Mouse (Mus musculus) hindbrain, embryonic 11.5 days (tissue): ENCODE measurements around the gene Add2. TPM values are rescaled to one million over a fixed set of nuclear protein-coding genes. Genes with fewer than 3 reads are reported as not detected.

ENCODE experiments used
- ATAC-seq: fragments of 200-750 bp; cut with Nextera tagmentation; 2 replicates; pipeline ENCODE4 v1.8.0; 2017; ENCODE audit warnings: mild to moderate bottlenecking, moderate TSS enrichment, moderate library complexity; ENCODE audit not compliant: low FRiP score
- DNase-seq: peaks from one replicate; pipeline ENCODE4 v3.0.0-alpha.2; 2015; ENCODE audit warnings: low spot score
- H3K27ac ChIP-seq: fragments of 300-500 bp; sonication (generic); 2 replicates; pipeline ENCODE4 v1.5.1; 2014; ENCODE audit warnings: mild to moderate bottlenecking, low read depth, low read length
- H3K27me3 ChIP-seq: fragments of 300-500 bp; sonication (generic); 2 replicates; pipeline ENCODE4 v1.6.1; 2014; ENCODE audit warnings: mild to moderate bottlenecking, low read length, moderate library complexity, mixed read lengths; ENCODE audit not compliant: control insufficient read depth, insufficient read depth
- H3K36me3 ChIP-seq: fragments of 300-500 bp; sonication (generic); 2 replicates; pipeline ENCODE4 v1.6.1; 2014; ENCODE audit warnings: mild to moderate bottlenecking, low read length, moderate library complexity, mixed read lengths; ENCODE audit not compliant: control insufficient read depth, insufficient read depth
- H3K4me1 ChIP-seq: fragments of 300-500 bp; sonication (generic); replicated peaks from 2 replicates; pipeline ENCODE4 v1.6.1; 2014; ENCODE audit warnings: low read length, mixed read lengths; ENCODE audit not compliant: control insufficient read depth, insufficient read depth
- H3K4me2 ChIP-seq: fragments of 300-500 bp; sonication (generic); replicated peaks from 2 replicates; pipeline ENCODE4 v1.6.1; 2014; ENCODE audit warnings: mild to moderate bottlenecking, low read depth, low read length
- H3K4me3 ChIP-seq: fragments of 300-500 bp; sonication (generic); 2 replicates; pipeline ENCODE4 v1.5.1; 2014; ENCODE audit warnings: low read depth, low read length
- H3K9ac ChIP-seq: fragments of 300-500 bp; sonication (generic); 2 replicates; pipeline ENCODE4 v1.6.1; 2014; ENCODE audit warnings: low read depth, low read length
- H3K9me3 ChIP-seq: fragments of 300-500 bp; sonication (generic); 2 replicates; pipeline ENCODE4 v1.6.1; 2016; ENCODE audit warnings: low read length; ENCODE audit not compliant: control insufficient read depth
- WGBS: fragments of 180-500 bp; shearing (Covaris S2); extraction: QIAGEN DNeasy Blood & Tissue Kit; methylation state at CpG from one replicate; pipeline ENCODE4 v1.1.7; 2014; 5-methylcytosine and 5-hydroxymethylcytosine counted together
- polyA plus RNA-seq: library from polyadenylated mRNA; unstranded; fragments of >200 nt; fragmentation: Nextera tagmentation; extraction: Ambion mirVana; gene quantifications from 2 replicates; pipeline ENCODE4 v1.2.1, GENCODE M21; 2014

The Add2 gene
- polyA plus RNA-seq, 1 experiment from 2014 or later: 68.4 TPM

DNA sequence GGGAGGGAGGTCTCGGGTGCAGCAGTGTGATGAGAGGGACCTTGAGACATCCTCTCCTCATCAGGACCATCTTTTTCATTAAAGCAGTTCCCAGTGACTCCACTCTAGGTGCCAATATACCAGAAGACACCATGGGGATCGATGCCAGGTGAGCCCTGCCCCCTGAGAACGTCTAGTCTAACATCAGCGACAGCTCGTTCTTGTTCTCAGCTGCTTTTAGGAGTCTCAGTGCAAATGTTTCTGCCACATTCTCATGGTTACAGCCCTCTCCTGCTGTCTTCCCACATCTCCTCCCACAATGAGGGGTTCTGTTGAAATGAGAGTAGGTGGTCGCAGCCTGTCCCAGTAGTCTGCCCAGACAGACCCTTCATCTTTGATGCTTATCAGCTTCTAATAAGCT, 38.2 kb downstream of the Add2 start:
- Histone ChIP-seq H3K9me3 (no peaks in the 10 kb centered on the region), H3K27me3 (no peaks in the 10 kb centered on the region), H3K4me3 (no peak overlapping the region), H3K4me1 (peaks cover 17% of the 10 kb centered on the region), H3K9ac (no peak overlapping the region), H3K27ac (no peak overlapping the region), H3K36me3 (no peaks in the 10 kb centered on the region), H3K4me2 (no peak overlapping the region)
- 85% methylated on average over 6 of the region's 6 CpGs for WGBS
- DNase-seq (no peak), ATAC-seq (no peak)

DNA sequence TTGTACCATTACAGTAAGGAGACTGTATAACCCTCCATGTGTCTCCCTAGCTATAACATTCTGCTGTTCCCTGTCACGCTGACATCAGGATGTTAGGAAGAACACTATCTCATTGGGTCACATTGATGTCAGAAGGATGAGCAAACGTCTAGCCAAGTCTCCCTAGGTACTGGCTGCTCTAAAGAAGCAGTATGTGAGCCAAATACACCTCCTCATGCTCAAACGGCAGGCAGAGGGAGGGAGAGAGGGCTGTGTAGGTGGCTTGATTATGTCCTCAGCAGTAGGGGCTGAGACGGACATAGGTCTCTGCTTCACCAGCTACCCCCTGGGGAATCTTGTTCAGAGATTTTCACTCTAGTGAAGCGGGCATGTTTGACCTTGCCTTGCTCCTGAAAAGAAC, 38.7 kb downstream of the Add2 start:
- H3K4me1 ChIP-seq: peaks cover 15% of the 10 kb centered on the region

DNA sequence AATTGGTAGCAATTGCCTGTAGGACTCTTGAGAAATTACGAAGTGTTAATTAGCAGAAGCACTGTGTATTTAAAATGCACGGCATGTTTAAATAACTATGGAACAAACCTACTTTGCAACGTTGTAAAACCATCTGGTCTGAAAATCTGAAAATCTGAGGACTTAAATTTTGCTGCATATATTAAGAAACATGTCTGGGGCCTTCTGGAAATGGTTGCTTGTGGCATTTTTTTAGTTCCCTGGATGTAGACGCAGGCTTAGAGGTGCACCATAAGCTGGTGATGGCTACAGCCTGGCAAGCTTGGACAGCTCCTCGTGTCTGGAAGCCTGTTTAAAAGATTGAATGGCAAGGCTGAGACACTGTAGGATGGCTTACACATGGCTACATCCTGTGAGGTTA, 40.5 kb downstream of the Add2 start:
- 76% methylated on average over 5 of the region's 5 CpGs for WGBS
- Histone ChIP-seq H3K36me3 (no peaks in the 10 kb centered on the region), H3K9ac (no peak overlapping the region), H3K4me1 (peaks cover 10% of the 10 kb centered on the region), H3K27me3 (no peaks in the 10 kb centered on the region), H3K4me2 (no peak overlapping the region), H3K4me3 (no peak overlapping the region), H3K27ac (no peak overlapping the region), H3K9me3 (no peaks in the 10 kb centered on the region)
- DNase-seq (no peak), ATAC-seq (no peak)

More for the DNA sequence above, 38.7 kb downstream of the Add2 start:
- Histone ChIP-seq H3K9ac (no peak overlapping the region), H3K4me2 (no peak overlapping the region), H3K27me3 (no peaks in the 10 kb centered on the region), H3K36me3 (no peaks in the 10 kb centered on the region), H3K9me3 (no peaks in the 10 kb centered on the region), H3K27ac (no peak overlapping the region), H3K4me3 (no peak overlapping the region)
- WGBS: 57% methylated on average over 5 of the region's 5 CpGs
- DNase-seq: no peak
- ATAC-seq: no peak

DNA sequence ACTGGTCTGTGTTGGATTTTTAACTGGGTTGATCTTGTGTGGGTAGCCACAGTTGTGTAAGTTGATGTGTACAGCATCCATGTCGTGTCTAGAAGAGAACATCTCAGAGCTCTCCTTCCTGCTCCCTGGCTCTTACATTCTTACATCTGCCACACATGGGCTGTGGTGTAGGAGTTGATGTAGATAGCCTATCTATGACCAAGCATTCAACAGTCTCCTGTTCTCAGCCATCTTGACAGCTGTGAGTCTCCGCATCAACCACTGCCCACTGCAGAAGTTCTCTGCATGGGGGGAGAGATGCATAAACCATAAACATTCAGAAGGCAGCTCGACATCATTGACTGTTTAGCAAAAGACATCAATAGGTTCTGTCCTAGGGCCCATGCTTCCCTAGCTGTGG, 41.4 kb downstream of the Add2 start:
- DNase-seq (no peak), ATAC-seq (no peak)
- H3K27ac ChIP-seq: no peak overlapping the region
- H3K4me3 ChIP-seq: no peak overlapping the region
- H3K9ac ChIP-seq: no peak overlapping the region
- H3K4me1 ChIP-seq: peaks cover 4% of the 10 kb centered on the region; the same call in 1 of the 2 replicates
- no peaks in the 10 kb centered on the region for H3K27me3 ChIP-seq
- no peaks in the 10 kb centered on the region for H3K36me3 ChIP-seq
- no peak overlapping the region for H3K4me2 ChIP-seq
- H3K9me3 ChIP-seq: no peaks in the 10 kb centered on the region
- 88% methylated on average over 3 of the region's 3 CpGs for whole genome bisulfite sequencing

DNA sequence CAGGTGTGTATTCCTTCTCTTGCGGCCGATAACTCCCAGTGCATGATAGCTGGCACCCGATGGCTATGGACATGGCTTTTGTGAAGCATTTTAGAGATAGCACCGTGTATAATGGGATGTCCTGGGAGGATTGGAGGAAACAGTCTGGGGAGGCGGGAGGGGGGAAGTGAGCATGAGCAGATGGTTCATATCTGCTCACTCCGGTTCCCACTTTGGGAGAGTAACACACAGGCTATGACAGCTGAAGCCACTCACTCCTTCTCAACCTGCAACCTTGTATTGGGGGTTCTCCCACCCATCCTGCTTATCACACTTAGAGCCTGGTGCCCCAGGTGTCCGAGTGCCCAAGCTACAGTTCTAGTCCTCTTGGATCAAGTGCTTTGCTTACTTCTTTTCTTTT, 41.8 kb downstream of the Add2 start:
- H3K27me3 ChIP-seq: no peaks in the 10 kb centered on the region
- 81% methylated on average over 7 of the region's 7 CpGs for WGBS
- no peak overlapping the region for H3K9ac ChIP-seq
- H3K4me3 ChIP-seq: no peak overlapping the region
- no peak overlapping the region for H3K4me2 ChIP-seq
- no peaks in the 10 kb centered on the region for H3K36me3 ChIP-seq
- DNase-seq (no peak), ATAC-seq (no peak)
- peaks cover under 1% of the 10 kb centered on the region; the same call in 1 of the 2 replicates for H3K4me1 ChIP-seq
- H3K27ac ChIP-seq: no peak overlapping the region
- no peaks in the 10 kb centered on the region for H3K9me3 ChIP-seq

DNA sequence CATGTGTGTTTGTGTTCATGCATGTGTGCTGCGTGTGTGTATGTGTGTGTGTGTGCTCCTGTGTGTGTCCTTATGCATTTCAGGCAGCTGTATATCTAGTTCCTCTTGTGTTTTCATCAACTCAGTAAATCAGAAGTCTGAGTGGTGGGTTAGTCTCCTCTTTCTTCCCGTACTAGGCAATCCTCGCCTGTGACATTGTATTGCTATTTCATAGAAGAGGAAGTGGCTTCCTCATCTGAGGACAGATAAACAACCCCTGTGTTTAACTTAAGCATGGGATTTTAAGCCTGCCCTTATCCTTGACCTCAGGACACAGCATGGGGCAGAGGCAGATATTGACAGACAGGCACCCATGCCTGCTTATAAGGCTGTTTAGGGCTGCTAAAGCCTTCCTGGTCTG, 45.4 kb downstream of the Add2 start:
- no peak overlapping the region for H3K4me3 ChIP-seq
- ATAC-seq: no peak
- DNase-seq: no peak
- no peak overlapping the region for H3K4me2 ChIP-seq
- no peaks in the 10 kb centered on the region for H3K9me3 ChIP-seq
- H3K27me3 ChIP-seq: no peaks in the 10 kb centered on the region
- 93% methylated on average over 3 of the region's 3 CpGs for WGBS
- H3K36me3 ChIP-seq: no peaks in the 10 kb centered on the region
- no peak overlapping the region for H3K9ac ChIP-seq
- no peak overlapping the region for H3K27ac ChIP-seq
- no peaks in the 10 kb centered on the region for H3K4me1 ChIP-seq

DNA sequence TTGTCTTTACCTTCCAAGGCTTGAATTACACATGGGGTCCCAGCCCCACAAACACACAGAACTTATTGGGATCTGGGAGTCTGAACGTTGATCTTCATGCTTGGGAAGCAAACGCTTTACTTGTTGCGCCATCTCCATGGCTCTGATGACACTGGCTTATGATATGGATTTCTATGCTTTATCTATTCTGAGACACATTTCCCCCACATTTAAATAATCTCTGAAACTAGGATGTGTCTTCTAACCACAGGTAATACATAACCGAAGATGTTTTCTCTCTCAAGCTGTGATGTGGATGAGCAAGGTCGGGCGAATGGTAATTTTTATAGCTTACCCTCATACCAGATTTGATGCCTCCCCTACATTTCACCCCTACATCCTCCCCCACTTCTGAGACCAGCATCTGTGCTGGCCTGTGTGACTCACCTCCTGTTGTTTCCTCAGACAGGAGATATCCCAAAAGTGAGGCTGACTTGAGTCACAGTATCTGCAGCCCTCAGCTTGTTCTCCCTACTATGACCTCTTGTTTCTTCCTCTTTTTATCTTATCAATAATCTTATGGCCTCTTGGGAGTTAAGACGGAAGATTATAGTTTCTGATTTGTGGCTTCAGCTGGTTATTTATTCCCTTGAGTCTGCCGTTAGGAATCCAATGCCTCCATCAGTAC, 46.2 kb downstream of the Add2 start:
- Histone ChIP-seq H3K27me3 (no peaks in the 10 kb centered on the region), H3K27ac (no peak overlapping the region), H3K4me2 (no peak overlapping the region), H3K4me1 (no peaks in the 10 kb centered on the region), H3K9me3 (no peaks in the 10 kb centered on the region), H3K4me3 (no peak overlapping the region), H3K9ac (no peak overlapping the region), H3K36me3 (no peaks in the 10 kb centered on the region)
- WGBS: 85% methylated on average over 8 of the region's 8 CpGs
- ATAC-seq (no peak), DNase-seq (no peak)

DNA sequence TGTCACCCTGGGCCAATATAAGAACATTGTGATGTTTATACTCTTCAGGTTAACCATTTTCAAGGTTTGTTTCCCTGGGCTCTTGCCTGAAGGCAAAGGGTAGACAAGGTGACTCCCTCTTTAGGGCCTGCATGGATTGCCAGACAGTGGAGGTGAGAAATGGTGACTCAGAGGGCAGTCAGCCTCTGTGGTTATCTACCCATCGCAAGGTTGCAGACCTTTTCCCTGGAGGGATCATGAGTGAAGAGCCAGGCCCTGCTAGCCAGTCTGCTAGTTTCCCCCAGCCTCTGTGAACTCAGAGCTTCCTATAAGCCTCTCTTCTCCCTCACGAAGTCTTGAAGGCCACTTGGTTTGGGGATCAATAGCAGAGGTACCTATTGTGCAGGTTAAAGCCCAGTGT, 48.0 kb downstream of the Add2 start:
- DNase-seq: no peak
- H3K4me3 ChIP-seq: no peak overlapping the region

DNA sequence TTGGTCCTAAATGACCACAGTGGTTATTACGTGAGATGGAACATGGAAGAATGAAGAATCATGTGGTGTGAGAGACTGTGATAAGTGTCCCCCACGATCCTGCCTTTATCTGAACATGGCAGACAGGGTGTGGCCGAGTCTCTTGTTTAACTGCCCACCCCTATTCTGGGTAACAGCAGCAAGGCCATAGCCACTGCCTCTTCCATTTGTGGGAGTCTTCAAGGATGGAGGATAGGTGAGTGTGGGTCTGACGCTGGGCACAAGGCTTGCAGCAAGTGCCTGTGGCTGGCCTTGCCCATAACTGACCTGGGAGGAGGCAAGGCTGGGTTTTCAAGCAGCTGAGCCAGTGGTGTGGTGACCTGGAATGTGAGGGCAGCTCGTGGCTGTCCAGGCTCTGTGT, 49.4 kb downstream of the Add2 start:
- Histone ChIP-seq H3K27ac (no peak overlapping the region), H3K9me3 (no peaks in the 10 kb centered on the region), H3K4me1 (no peaks in the 10 kb centered on the region), H3K9ac (no peak overlapping the region), H3K4me2 (no peak overlapping the region), H3K27me3 (no peaks in the 10 kb centered on the region), H3K4me3 (no peak overlapping the region), H3K36me3 (no peaks in the 10 kb centered on the region)
- no peak for DNase-seq
- ATAC-seq: no peak
- WGBS: 81% methylated on average over 5 of the region's 5 CpGs

More for the DNA sequence above, 48.0 kb downstream of the Add2 start:
- Histone ChIP-seq H3K36me3 (no peaks in the 10 kb centered on the region), H3K9ac (no peak overlapping the region), H3K9me3 (no peaks in the 10 kb centered on the region), H3K27me3 (no peaks in the 10 kb centered on the region), H3K27ac (no peak overlapping the region), H3K4me2 (no peak overlapping the region), H3K4me1 (no peaks in the 10 kb centered on the region)
- no peak for ATAC-seq
- 86% methylated on average over 2 of the region's 2 CpGs for WGBS
